Mouse (Mus musculus): ENCODE data around the gene 2810004N23Rik.

- no peak for TF ChIP-seq CTCF (IDR thresholded peaks at IDR 0.05; ENCODE audit: extremely low read depth, insufficient read depth, low read length)
- no peak for TF ChIP-seq POLR2A (IDR thresholded peaks at IDR 0.05; ENCODE audit: extremely low read depth, insufficient read depth, low read length)
Observed at GRCm38 (mm10) chr8:124867126-124867525, 4.2 kb upstream of the 2810004N23Rik start.

Measured in cortical plate, adult 2 months (tissue).